Mouse (Mus musculus) lung, embryonic 14.5 days (tissue): ENCODE data around the gene Mapk8ip3. TPM values are rescaled to one million over a fixed set of nuclear protein-coding genes. Genes with fewer than 3 reads are reported as not detected.

ENCODE experiments used
- ATAC-seq: fragments of 200-750 bp; cut with Nextera tagmentation; 2 replicates; pipeline ENCODE4 v1.8.0; 2017; ENCODE audit warnings: mild to moderate bottlenecking, moderate TSS enrichment, moderate library complexity; ENCODE audit not compliant: insufficient read depth
- DNase-seq: peaks from one replicate; pipeline ENCODE4 v3.0.0-alpha.2; 2015
- H3K27ac ChIP-seq: fragments of 300-500 bp; sonication (generic); 2 replicates; pipeline ENCODE4 v1.5.1; 2014; ENCODE audit warnings: low read depth, mild to moderate bottlenecking, moderate library complexity
- H3K27me3 ChIP-seq: fragments of 300-500 bp; sonication (generic); 2 replicates; pipeline ENCODE4 v1.6.1; 2014; ENCODE audit warnings: low read length, control low read depth; ENCODE audit not compliant: insufficient read depth
- H3K36me3 ChIP-seq: fragments of 300-500 bp; sonication (generic); 2 replicates; pipeline ENCODE4 v1.6.1; 2014; ENCODE audit warnings: control low read depth; ENCODE audit not compliant: insufficient read depth
- H3K4me1 ChIP-seq: fragments of 300-500 bp; sonication (generic); 2 replicates; pipeline ENCODE4 v1.6.1; 2014; ENCODE audit warnings: antibody characterized with exemption, control low read depth; ENCODE audit not compliant: insufficient read depth
- H3K4me2 ChIP-seq: fragments of 300-500 bp; sonication (generic); 2 replicates; pipeline ENCODE4 v1.6.1; 2014; ENCODE audit warnings: mild to moderate bottlenecking
- H3K4me3 ChIP-seq: fragments of 300-500 bp; sonication (generic); 2 replicates; pipeline ENCODE4 v1.5.1; 2014; ENCODE audit warnings: low read depth, low read length
- H3K9ac ChIP-seq: fragments of 300-500 bp; sonication (generic); 2 replicates; pipeline ENCODE4 v1.6.1; 2014
- H3K9me3 ChIP-seq: fragments of 300-500 bp; sonication (generic); 2 replicates; pipeline ENCODE4 v1.6.1; 2016; ENCODE audit warnings: low read depth, low read length, control low read depth
- CTCF ChIP-seq: IDR thresholded peaks from 2 replicates; pipeline ENCODE4 v1.5.1; 2016; ENCODE audit warnings: antibody characterized with exemption, low read depth
- WGBS: fragments of 180-500 bp; shearing (Covaris S2); extraction: QIAGEN DNeasy Blood & Tissue Kit; methylation state at CpG from one replicate; pipeline ENCODE4 v1.1.7; 2014; 5-methylcytosine and 5-hydroxymethylcytosine counted together
- polyA plus RNA-seq: library from polyadenylated mRNA; unstranded; fragments of >200 nt; fragmentation: Nextera tagmentation; extraction: Ambion mirVana; gene quantifications from 2 replicates; pipeline ENCODE4 v1.2.1, GENCODE M21; 2014

Mapk8ip3 gene
- polyA plus RNA-seq, 1 experiment from 2014 or later: 34.2 TPM

- peak within 1 kb of the TSS; percentile 82 for H3K27ac ChIP-seq
- H3K4me1 ChIP-seq: peaks cover 4% of the 10 kb centered on the region
- peak within 1 kb of the TSS; percentile 90 for H3K4me3 ChIP-seq
- peak within 1 kb of the TSS; percentile 82 for H3K9ac ChIP-seq
- peaks cover 70% of the 10 kb centered on the region for H3K36me3 ChIP-seq
- ATAC-seq (peak; percentile 82), DNase-seq (peak; percentile 83)
- peak; percentile 36 for TF ChIP-seq CTCF
- peak within 1 kb of the TSS; percentile 96 for H3K4me2 ChIP-seq
- H3K27me3 ChIP-seq: no peaks in the 10 kb centered on the region
- 1% methylated on average over 50 of the region's 50 CpGs for WGBS
- H3K9me3 ChIP-seq: no peaks in the 10 kb centered on the region
Measured at GRCm38 (mm10) chr17:24896241-24896992, 40.4 kb downstream of the Mapk8ip3 start, which contains the start of gene Nme3. Gene Nme3, plus strand, starts transcription at chr17:24896500.

- Histone ChIP-seq H3K27me3 (no peaks in the 10 kb centered on the region), H3K36me3 (peaks cover 70% of the 10 kb centered on the region), H3K9ac (peak overlapping the region; percentile 82), H3K9me3 (no peaks in the 10 kb centered on the region), H3K4me1 (peaks cover 4% of the 10 kb centered on the region), H3K27ac (peak overlapping the region; percentile 82), H3K4me3 (peak overlapping the region; percentile 90), H3K4me2 (peak overlapping the region; percentile 96)
- 9% methylated on average over 23 of the region's 23 CpGs for WGBS
- TF ChIP-seq CTCF: no peak
- ATAC-seq: no peak; the same call in 1 of the 2 replicates
- no peak for DNase-seq
Measured at GRCm38 (mm10) chr17:24895571-24896240, 41.1 kb downstream of the Mapk8ip3 start.

- Histone ChIP-seq H3K4me2 (peak within 1 kb of the TSS; percentile 96), H3K9me3 (no peaks in the 10 kb centered on the region), H3K9ac (peak within 1 kb of the TSS; percentile 82), H3K4me1 (peaks cover 4% of the 10 kb centered on the region), H3K36me3 (peaks cover 70% of the 10 kb centered on the region), H3K27me3 (no peaks in the 10 kb centered on the region), H3K4me3 (peak within 1 kb of the TSS; percentile 90), H3K27ac (peak within 1 kb of the TSS; percentile 82)
- DNase-seq (peak; percentile 93), ATAC-seq (peak; percentile 54)
- TF ChIP-seq CTCF: no peak
- under 1% methylated on average over 62 of the region's 62 CpGs for WGBS
Measured at GRCm38 (mm10) chr17:24894995-24895547, 41.7 kb downstream of the Mapk8ip3 start, which contains the start of the genes Eme2 and Mrps34. Gene Eme2, minus strand, starts transcription at chr17:24895087. Gene Mrps34, plus strand, starts transcription at chr17:24895116.

GRCm38 (mm10) chr17:24894061-24894994 lies 42.4 kb downstream of the Mapk8ip3 start:
- Histone ChIP-seq H3K4me3 (peak overlapping the region; percentile 90), H3K27ac (peak overlapping the region; percentile 21), H3K9me3 (no peaks in the 10 kb centered on the region), H3K4me1 (peaks cover 4% of the 10 kb centered on the region), H3K4me2 (peak overlapping the region; percentile 96), H3K9ac (peak overlapping the region; percentile 82), H3K27me3 (no peaks in the 10 kb centered on the region), H3K36me3 (peaks cover 69% of the 10 kb centered on the region)
- TF ChIP-seq CTCF: no peak
- WGBS: 9% methylated on average over 31 of the region's 31 CpGs
- DNase-seq: no peak
- ATAC-seq: peak; percentile 9

- TF ChIP-seq CTCF: no peak
- 92% methylated on average over 2 of the region's 2 CpGs for WGBS
- Histone ChIP-seq H3K4me2 (no peak overlapping the region), H3K4me1 (peaks cover 4% of the 10 kb centered on the region), H3K9ac (no peak overlapping the region), H3K36me3 (peaks cover 66% of the 10 kb centered on the region), H3K9me3 (no peaks in the 10 kb centered on the region), H3K27me3 (no peaks in the 10 kb centered on the region), H3K27ac (no peak overlapping the region), H3K4me3 (no peak overlapping the region)
- ATAC-seq (no peak), DNase-seq (no peak)
Measured at GRCm38 (mm10) chr17:24893276-24893675, 43.5 kb downstream of the Mapk8ip3 start.

- Histone ChIP-seq H3K36me3 (peaks cover 63% of the 10 kb centered on the region), H3K27me3 (no peaks in the 10 kb centered on the region), H3K9me3 (no peaks in the 10 kb centered on the region), H3K4me3 (no peak overlapping the region), H3K27ac (no peak overlapping the region), H3K9ac (no peak overlapping the region), H3K4me2 (no peak overlapping the region), H3K4me1 (peaks cover 6% of the 10 kb centered on the region)
- ATAC-seq: no peak
- no peak for TF ChIP-seq CTCF
- no peak for DNase-seq
- WGBS: 86% methylated on average over 12 of the region's 12 CpGs
Measured at GRCm38 (mm10) chr17:24892785-24893184, 44.0 kb downstream of the Mapk8ip3 start.
